Mouse (Mus musculus) spleen, adult 2 months (tissue): ENCODE results near the gene Cox15. TPM values are rescaled to one million over a fixed set of nuclear protein-coding genes. Genes with fewer than 3 reads are reported as not detected.

Source experiments
- DNase-seq, 2 experiments: peaks; one replicate each; pipeline versions ENCODE4 v3.0.0 to v3.0.0-alpha.2; 2012 to 2021; ENCODE audit warnings: low spot score in 2 of 2, low read depth in 1 of 2
- H3K27ac ChIP-seq: fragments of 200-500 bp; 2 replicates; pipeline ENCODE4 v1.5.1; 2012; ENCODE audit warnings: low read length, inconsistent platforms; ENCODE audit not compliant: insufficient read depth
- H3K27me3 ChIP-seq: fragments of 200-500 bp; 2 replicates; pipeline ENCODE4 v1.6.1; 2012; ENCODE audit warnings: mild to moderate bottlenecking, moderate library complexity, low read length, inconsistent platforms; ENCODE audit not compliant: control insufficient read depth, insufficient read depth
- H3K36me3 ChIP-seq: fragments of 200-500 bp; 2 replicates; pipeline ENCODE4 v1.6.1; 2012; ENCODE audit warnings: mild to moderate bottlenecking, low read length, inconsistent platforms; ENCODE audit not compliant: control insufficient read depth, insufficient read depth
- H3K4me1 ChIP-seq: fragments of 200-500 bp; 2 replicates; pipeline ENCODE4 v1.6.1; 2011; ENCODE audit warnings: inconsistent platforms; ENCODE audit not compliant: control insufficient read depth, insufficient read depth, insufficient read length
- H3K4me3 ChIP-seq: fragments of 200-500 bp; 2 replicates; pipeline ENCODE4 v1.5.1; 2011; ENCODE audit warnings: mild to moderate bottlenecking, inconsistent platforms; ENCODE audit not compliant: insufficient read depth, insufficient read length; ENCODE audit errors: extremely low read depth
- CTCF ChIP-seq: fragments of 200-500 bp; IDR thresholded peaks from 2 replicates; pipeline ENCODE4 v1.5.1; 2011; ENCODE audit warnings: mild to moderate bottlenecking, inconsistent platforms; ENCODE audit not compliant: insufficient read depth, insufficient read length, insufficient replicate concordance; ENCODE audit errors: extremely low read depth
- POLR2A ChIP-seq: fragments of 200-500 bp; IDR thresholded peaks from 2 replicates; pipeline ENCODE4 v1.6.1; 2011; ENCODE audit warnings: low read depth, low read length, inconsistent platforms
- WGBS: fragments of 180-500 bp; shearing (Covaris S2); methylation state at CpG from one replicate; pipeline ENCODE4 v1.1.7; 2018; 5-methylcytosine and 5-hydroxymethylcytosine counted together
- polyA plus RNA-seq: library from polyadenylated mRNA; depleted of rRNA; stranded (reverse); fragments of >200 nt; gene quantifications from 2 replicates; pipeline ENCODE4 v1.2.3, GENCODE M21; 2012; rRNA removed

Cox15 gene
- polyA plus RNA-seq, result 7.4 and 8.0 TPM in 2 replicates

DNA sequence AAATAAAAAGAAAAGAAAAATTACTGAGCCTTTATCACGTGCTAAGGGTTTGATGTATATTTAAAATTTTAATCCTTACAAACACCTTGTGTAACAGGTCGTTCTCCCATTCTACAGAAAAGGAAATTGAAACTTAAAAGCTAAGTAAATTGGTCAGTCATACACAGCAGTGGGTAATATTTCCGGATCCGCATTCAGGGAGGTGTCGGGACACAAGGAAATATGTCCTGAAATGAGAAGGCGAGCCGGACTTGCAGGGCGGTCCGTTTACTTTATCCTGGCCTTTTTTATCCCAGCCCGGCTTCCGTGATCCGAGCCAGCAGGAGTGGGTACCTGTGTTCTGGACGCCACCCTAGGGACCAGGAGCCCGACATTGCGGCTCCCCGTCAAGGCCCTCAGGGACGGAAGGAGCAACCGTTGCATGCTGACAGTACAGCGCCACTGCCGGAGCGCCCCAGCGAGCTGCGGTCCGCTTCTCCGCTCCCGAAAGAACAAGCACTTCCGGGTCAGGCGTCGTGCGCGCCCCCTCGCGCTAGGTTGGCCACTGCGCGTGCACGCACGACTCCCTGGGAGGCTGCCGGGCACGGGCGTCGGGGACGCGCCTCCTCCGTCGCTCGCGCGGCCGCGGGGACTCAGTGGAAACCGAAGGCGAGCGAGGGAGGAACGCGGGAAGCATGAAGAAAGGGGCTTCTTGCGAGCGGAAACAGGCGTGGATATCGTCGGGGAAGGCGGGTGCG, at the start of gene Cox15, which contains the start of gene Cutc:
TSS of gene Cox15 (minus strand) at position 512 of the 737 bp plus-strand sequence.
TSS of gene Cutc (plus strand) at position 508 of the 737 bp plus-strand sequence.
- peak; percentile 88 to 97 for DNase-seq
- WGBS, result under 1% methylated on average over 62 of the region's 62 CpGs
- Histone ChIP-seq H3K36me3 (peaks cover 10% of the 10 kb centered on the region), H3K27ac (peak within 1 kb of the TSS; percentile 98), H3K27me3 (no peaks in the 10 kb centered on the region), H3K4me3 (peak within 1 kb of the TSS; percentile 73), H3K4me1 (no peaks in the 10 kb centered on the region; the same call in 1 of the 2 replicates)
- peak; percentile 92 for TF ChIP-seq POLR2A
- TF ChIP-seq CTCF, result no peak

DNA sequence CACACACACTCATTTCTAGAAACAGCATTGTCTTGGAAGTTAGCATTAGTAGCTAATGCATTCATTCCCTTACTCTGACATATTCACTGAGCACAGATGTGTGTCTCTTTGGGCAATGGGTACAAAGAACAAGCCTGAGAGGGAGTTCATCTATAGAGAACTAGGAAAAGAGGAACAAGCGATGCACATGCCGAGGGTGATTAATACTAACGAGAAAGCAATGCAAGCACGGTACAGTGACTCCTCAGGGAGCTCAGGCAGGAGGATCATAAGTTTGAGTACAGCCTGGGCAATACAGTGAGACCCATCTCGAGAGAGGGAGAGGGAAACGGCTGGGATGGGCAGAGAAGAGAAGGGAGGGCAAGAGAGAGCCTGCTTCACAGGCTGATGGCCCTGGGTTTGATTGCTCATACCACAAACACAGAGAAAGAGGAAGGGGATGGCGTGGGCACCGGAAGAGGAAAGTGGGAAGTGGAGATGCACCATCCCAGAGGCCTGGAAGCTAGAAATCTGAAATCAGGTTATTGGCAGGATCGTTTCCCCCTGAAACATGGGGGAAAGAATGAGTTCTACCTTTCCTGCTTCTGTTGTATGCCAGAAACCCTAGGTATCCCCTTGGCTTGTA, 48.7 kb upstream of the Cox15 start:
- no peak overlapping the region for H3K27ac ChIP-seq

GRCm38 (mm10) chr19:43797216-43797615, 44.4 kb upstream of the Cox15 start:
- no peak for DNase-seq

More for the DNA sequence above, 48.7 kb upstream of the Cox15 start:
- 24% methylated on average over 9 of the region's 9 CpGs for WGBS
- TF ChIP-seq POLR2A (no peak), CTCF (no peak)
- H3K27me3 ChIP-seq, result no peaks in the 10 kb centered on the region
- H3K4me3 ChIP-seq, result no peak overlapping the region
- no peaks in the 10 kb centered on the region for H3K36me3 ChIP-seq
- H3K4me1 ChIP-seq, result no peaks in the 10 kb centered on the region; the same call in 1 of the 2 replicates
- DNase-seq, result no peak

GRCm38 (mm10) chr19:43795511-43795910, 42.7 kb upstream of the Cox15 start:
- TF ChIP-seq CTCF (no peak), POLR2A (no peak)
- Histone ChIP-seq H3K27me3 (no peaks in the 10 kb centered on the region), H3K4me3 (no peak overlapping the region), H3K4me1 (no peaks in the 10 kb centered on the region), H3K36me3 (no peaks in the 10 kb centered on the region), H3K27ac (no peak overlapping the region)
- DNase-seq, result no peak
- WGBS, result 80% methylated on average over 8 of the region's 8 CpGs

More at GRCm38 (mm10) chr19:43797216-43797615, 44.4 kb upstream of the Cox15 start:
- Histone ChIP-seq H3K4me1 (no peaks in the 10 kb centered on the region; the same call in 1 of the 2 replicates), H3K27ac (no peak overlapping the region), H3K36me3 (no peaks in the 10 kb centered on the region), H3K4me3 (no peak overlapping the region), H3K27me3 (no peaks in the 10 kb centered on the region)
- TF ChIP-seq CTCF, result no peak
- no peak for TF ChIP-seq POLR2A
- WGBS, result 79% methylated on average over 5 of the region's 5 CpGs

DNA sequence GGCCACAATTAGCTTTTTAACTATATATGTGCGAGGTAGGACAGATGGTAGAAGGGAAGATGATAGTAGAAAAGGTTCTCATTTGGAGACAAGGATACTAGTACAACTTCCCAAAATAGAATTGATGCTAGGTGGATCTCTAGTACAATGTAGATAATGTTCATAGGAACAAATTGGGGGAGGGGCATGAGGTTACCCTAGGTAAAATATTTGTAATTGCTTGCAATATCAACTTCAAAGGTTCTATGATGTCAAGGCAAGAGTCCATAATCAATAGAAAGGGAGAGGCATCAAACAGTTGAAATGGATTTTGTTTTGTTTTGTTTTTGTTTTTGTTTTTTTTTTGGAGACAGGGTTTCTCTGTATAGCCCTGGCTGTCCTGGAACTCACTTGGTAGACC, 41.2 kb upstream of the Cox15 start:
- 86% methylated on average over 1 of the region's 1 CpGs for WGBS
- Histone ChIP-seq H3K27ac (no peak overlapping the region), H3K27me3 (peaks cover under 1% of the 10 kb centered on the region; the same call in 1 of the 2 replicates), H3K36me3 (no peaks in the 10 kb centered on the region), H3K4me3 (no peak overlapping the region), H3K4me1 (no peaks in the 10 kb centered on the region)
- DNase-seq, result no peak
- TF ChIP-seq CTCF (no peak), POLR2A (no peak)

GRCm38 (mm10) chr19:43792537-43792936, 39.7 kb upstream of the Cox15 start:
- Histone ChIP-seq H3K27ac (no peak overlapping the region), H3K4me3 (no peak overlapping the region), H3K4me1 (no peaks in the 10 kb centered on the region), H3K36me3 (no peaks in the 10 kb centered on the region), H3K27me3 (peaks cover 2% of the 10 kb centered on the region; the same call in 1 of the 2 replicates)
- TF ChIP-seq CTCF, result no peak
- no peak for TF ChIP-seq POLR2A
- no peak for DNase-seq
- 96% methylated on average over 4 of the region's 4 CpGs for WGBS

DNA sequence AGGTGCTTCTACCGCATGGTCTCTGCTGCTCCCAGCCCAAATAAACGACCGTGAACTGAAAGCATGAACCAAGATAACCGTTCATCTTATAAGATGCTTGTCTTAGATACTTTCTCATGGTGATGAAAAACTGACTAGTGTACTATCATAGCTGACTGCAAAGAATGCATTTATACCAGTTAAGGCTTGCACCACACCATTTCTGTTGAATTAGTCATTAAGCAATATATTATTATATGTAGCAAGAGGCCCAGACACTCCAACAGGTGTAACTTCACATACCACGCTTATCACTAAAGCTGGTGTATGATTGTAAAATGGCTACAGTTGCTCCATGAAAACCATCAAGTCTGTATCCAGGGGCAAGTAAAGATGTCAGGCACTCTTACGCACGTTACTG, 37.0 kb upstream of the Cox15 start:
- Histone ChIP-seq H3K4me1 (no peaks in the 10 kb centered on the region), H3K27ac (no peak overlapping the region), H3K27me3 (peaks cover 2% of the 10 kb centered on the region; the same call in 1 of the 2 replicates), H3K4me3 (no peak overlapping the region), H3K36me3 (no peaks in the 10 kb centered on the region)
- 93% methylated on average over 7 of the region's 7 CpGs for WGBS
- TF ChIP-seq CTCF, result no peak
- TF ChIP-seq POLR2A, result no peak
- DNase-seq, result no peak
